Mouse (Mus musculus) intestine, embryonic 15.5 days (tissue): ENCODE results near the gene Pde4d. TPM values are rescaled to one million over a fixed set of nuclear protein-coding genes. Genes with fewer than 3 reads are reported as not detected.

Source experiments
- ATAC-seq: fragments of 200-750 bp; cut with Nextera tagmentation; 2 replicates; pipeline ENCODE4 v1.8.0; 2017; ENCODE audit warnings: moderate TSS enrichment, moderate library complexity
- H3K27ac ChIP-seq: fragments of 300-500 bp; sonication (generic); 2 replicates; pipeline ENCODE4 v1.5.1; 2015; ENCODE audit warnings: mild to moderate bottlenecking, inconsistent platforms
- H3K27me3 ChIP-seq: fragments of 300-500 bp; sonication (generic); replicated peaks from 2 replicates; pipeline ENCODE4 v1.6.1; 2015; ENCODE audit warnings: inconsistent platforms
- H3K36me3 ChIP-seq: fragments of 300-500 bp; sonication (generic); 2 replicates; pipeline ENCODE4 v1.6.1; 2015; ENCODE audit warnings: inconsistent platforms
- H3K4me1 ChIP-seq: fragments of 300-500 bp; sonication (generic); replicated peaks from 2 replicates; pipeline ENCODE4 v1.6.1; 2015; ENCODE audit warnings: inconsistent platforms
- H3K4me2 ChIP-seq: fragments of 300-500 bp; sonication (generic); replicated peaks from 2 replicates; pipeline ENCODE4 v1.6.1; 2015; ENCODE audit warnings: mild to moderate bottlenecking, inconsistent platforms
- H3K4me3 ChIP-seq: fragments of 300-500 bp; sonication (generic); replicated peaks from 2 replicates; pipeline ENCODE4 v1.5.1; 2015; ENCODE audit warnings: inconsistent platforms
- H3K9ac ChIP-seq: fragments of 300-500 bp; sonication (generic); 2 replicates; pipeline ENCODE4 v1.6.1; 2015; ENCODE audit warnings: inconsistent platforms
- H3K9me3 ChIP-seq: fragments of 300-500 bp; sonication (generic); 2 replicates; pipeline ENCODE4 v1.6.1; 2016; ENCODE audit warnings: inconsistent platforms
- WGBS: fragments of 180-500 bp; shearing (Covaris S2); methylation state at CpG from one replicate; pipeline ENCODE4 v1.1.7; 2015; 5-methylcytosine and 5-hydroxymethylcytosine counted together
- polyA plus RNA-seq: library from polyadenylated mRNA; unstranded; fragments of >200 nt; fragmentation: Nextera tagmentation; extraction: Ambion mirVana; gene quantifications from 2 replicates; pipeline ENCODE4 v1.2.1, GENCODE M21; 2015

Pde4d gene
- polyA plus RNA-seq, 1 experiment from 2014 or later, result 18.5 TPM

DNA sequence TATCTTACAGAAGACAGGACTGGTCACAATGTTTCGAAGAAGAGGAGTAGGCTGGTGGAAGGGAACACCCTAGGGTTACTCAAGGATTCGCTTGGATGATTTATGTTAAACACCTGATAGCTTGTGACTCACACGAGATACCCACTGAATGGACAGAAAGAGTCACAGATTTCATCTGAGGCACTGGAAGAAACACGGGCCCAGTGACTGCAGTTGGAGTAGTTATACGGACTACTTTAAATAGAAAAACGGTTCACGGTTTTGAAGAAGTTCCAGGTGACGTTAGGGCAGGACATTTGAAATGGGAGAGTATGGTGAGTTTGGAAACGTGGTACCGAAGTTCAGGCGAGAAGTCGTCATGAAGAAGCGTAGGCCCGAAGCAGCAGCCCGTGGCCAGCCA lies 1475.0 kb downstream of the Pde4d start:
- WGBS, result 91% methylated on average over 15 of the region's 15 CpGs
- 0 out of 2 replicates have a peak, but pooled peaks cover 4% of the 10 kb centered on the region for H3K4me1 ChIP-seq

DNA sequence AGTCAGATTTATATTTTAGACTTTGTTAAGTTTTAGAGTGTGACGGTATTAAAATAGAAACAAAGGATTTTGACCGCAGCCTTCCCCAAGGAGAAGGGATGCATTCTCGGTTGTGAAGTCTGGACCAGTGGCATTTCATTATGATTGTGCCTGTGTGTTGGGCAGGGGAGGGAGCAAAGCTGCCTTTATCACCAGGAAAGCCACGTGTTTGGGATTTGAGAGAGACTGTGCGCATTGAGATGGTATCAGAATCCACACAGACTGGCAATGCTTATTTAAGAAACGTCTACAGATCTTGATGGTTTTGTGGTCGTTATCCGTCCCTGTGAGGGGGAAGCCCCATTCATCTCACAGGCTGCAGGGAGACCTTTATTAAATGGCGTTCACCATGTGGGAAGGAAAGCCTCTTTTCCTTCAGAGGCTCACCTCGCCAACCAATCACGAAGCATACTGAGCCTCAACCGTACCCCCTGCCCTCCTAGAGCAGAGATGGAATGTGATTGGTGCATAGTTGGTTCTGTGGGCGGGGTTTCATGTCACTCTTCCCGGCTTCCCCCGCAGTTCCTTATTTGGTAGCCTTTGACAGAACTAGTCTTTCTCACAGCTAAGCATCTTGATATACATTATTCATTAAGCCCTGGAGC lies 1476.7 kb downstream of the Pde4d start:
- peak; percentile 78 for ATAC-seq
- peak overlapping the region; percentile 33 for H3K4me2 ChIP-seq
- 0 out of 2 replicates have a peak, but pooled peaks cover 4% of the 10 kb centered on the region for H3K4me1 ChIP-seq
- H3K4me3 ChIP-seq, result no peak overlapping the region
- H3K9me3 ChIP-seq, result no peaks in the 10 kb centered on the region
- no peaks in the 10 kb centered on the region for H3K36me3 ChIP-seq
- WGBS, result 30% methylated on average over 15 of the region's 15 CpGs
- H3K9ac ChIP-seq, result no peak overlapping the region
- no peaks in the 10 kb centered on the region for H3K27me3 ChIP-seq
- no peak overlapping the region for H3K27ac ChIP-seq

More for the DNA sequence above, 1475.0 kb downstream of the Pde4d start:
- no peak for ATAC-seq
- Histone ChIP-seq H3K27ac (no peak overlapping the region), H3K9me3 (no peaks in the 10 kb centered on the region), H3K4me2 (no peak overlapping the region), H3K27me3 (no peaks in the 10 kb centered on the region), H3K9ac (no peak overlapping the region), H3K36me3 (no peaks in the 10 kb centered on the region), H3K4me3 (no peak overlapping the region)

DNA sequence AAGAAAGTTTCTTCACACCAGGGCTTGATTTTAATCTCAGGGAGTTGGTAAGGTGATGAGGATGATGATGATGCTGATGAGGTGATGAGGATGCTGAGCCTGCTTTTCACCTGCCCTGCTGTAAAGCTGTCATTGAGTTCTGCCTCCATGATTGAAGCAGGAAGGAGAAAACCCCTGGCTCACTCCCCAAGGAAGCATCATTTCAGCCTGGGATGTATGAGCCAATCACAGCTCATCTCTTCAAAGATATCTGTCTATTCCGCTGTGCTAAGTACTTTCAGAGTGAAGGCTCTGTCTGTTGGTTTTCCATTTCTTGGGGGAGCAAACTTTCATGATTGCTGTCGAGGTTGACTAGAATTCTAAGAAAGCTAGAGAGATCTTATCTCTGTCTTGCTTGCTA lies 1478.0 kb downstream of the Pde4d start:
- H3K27me3 ChIP-seq, result no peaks in the 10 kb centered on the region
- H3K9me3 ChIP-seq, result no peaks in the 10 kb centered on the region
- H3K4me3 ChIP-seq, result no peak overlapping the region
- no peak for ATAC-seq
- H3K9ac ChIP-seq, result no peak overlapping the region
- 73% methylated on average over 2 of the region's 2 CpGs for WGBS
- H3K27ac ChIP-seq, result no peak overlapping the region
- H3K4me2 ChIP-seq, result no peak overlapping the region
- 0 out of 2 replicates have a peak, but pooled peaks cover 4% of the 10 kb centered on the region for H3K4me1 ChIP-seq
- H3K36me3 ChIP-seq, result no peaks in the 10 kb centered on the region

DNA sequence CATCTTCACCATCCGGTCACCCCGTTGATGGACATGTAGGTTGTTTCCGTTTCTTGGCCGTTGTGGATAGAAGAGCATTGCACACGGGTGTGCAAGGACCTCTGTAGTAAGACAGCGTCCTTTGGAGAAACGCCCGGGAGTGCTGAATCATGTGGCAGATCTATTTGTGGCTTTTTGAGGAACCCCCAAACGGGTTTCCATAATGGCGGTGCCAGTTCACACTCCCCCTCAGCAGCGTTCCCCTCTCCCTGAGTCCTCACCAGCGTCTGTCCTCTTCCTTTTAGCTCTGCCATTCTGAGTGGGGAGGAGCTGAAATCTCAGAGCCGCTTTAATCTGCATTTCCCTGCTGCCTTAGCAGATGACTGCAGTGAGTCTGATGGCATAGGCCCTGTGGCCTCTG lies 1482.9 kb downstream of the Pde4d start:
- no peak overlapping the region for H3K4me2 ChIP-seq
- H3K27ac ChIP-seq, result no peak overlapping the region
- no peaks in the 10 kb centered on the region for H3K36me3 ChIP-seq
- H3K9ac ChIP-seq, result no peak overlapping the region
- H3K4me3 ChIP-seq, result no peak overlapping the region
- no peaks in the 10 kb centered on the region for H3K9me3 ChIP-seq
- no peaks in the 10 kb centered on the region for H3K4me1 ChIP-seq
- ATAC-seq, result no peak
- no peaks in the 10 kb centered on the region for H3K27me3 ChIP-seq
- WGBS, result 92% methylated on average over 13 of the region's 13 CpGs

DNA sequence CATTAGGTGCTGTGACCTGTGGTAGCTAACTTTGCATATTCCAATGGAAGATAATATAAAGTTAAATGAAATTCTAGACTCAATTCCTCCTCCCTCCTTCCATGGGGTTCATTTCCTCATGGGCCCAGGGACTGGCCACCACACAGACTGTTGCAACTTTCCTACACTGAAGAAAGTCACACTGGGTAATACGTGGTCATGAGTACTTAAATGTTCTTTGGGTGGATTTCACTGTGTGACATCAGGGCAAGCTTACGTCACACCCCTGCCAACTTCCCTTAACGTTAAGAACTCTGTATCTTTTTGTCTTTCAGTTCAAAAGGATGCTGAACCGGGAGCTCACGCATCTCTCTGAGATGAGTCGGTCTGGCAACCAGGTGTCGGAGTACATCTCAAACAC lies 1483.8 kb downstream of the Pde4d start:
- Histone ChIP-seq H3K4me2 (no peak overlapping the region), H3K9ac (no peak overlapping the region), H3K4me1 (no peaks in the 10 kb centered on the region), H3K9me3 (no peaks in the 10 kb centered on the region), H3K4me3 (no peak overlapping the region), H3K27ac (no peak overlapping the region), H3K36me3 (no peaks in the 10 kb centered on the region), H3K27me3 (no peaks in the 10 kb centered on the region)
- 92% methylated on average over 7 of the region's 7 CpGs for WGBS
- no peak for ATAC-seq

DNA sequence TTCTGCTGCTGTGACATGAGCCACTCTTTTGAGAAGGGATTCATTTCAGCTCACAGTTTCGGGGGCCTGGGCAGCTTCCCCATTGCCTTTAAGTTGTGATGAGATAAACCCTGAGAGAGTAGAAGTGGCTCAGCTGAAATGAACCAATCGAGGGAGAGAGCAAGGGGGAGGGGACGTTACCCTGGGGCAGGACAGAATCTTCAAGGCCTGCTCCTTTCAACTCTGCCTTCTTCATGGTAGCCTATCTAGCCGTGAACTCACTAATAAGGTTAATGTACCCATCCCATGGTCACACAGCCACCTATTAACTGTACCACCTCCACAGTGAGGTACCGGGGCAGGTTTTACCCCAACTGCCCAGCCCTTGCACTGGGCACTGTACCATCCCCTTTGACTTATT lies 1487.1 kb downstream of the Pde4d start:
- no peak overlapping the region for H3K4me2 ChIP-seq
- WGBS, result 92% methylated on average over 5 of the region's 5 CpGs

DNA sequence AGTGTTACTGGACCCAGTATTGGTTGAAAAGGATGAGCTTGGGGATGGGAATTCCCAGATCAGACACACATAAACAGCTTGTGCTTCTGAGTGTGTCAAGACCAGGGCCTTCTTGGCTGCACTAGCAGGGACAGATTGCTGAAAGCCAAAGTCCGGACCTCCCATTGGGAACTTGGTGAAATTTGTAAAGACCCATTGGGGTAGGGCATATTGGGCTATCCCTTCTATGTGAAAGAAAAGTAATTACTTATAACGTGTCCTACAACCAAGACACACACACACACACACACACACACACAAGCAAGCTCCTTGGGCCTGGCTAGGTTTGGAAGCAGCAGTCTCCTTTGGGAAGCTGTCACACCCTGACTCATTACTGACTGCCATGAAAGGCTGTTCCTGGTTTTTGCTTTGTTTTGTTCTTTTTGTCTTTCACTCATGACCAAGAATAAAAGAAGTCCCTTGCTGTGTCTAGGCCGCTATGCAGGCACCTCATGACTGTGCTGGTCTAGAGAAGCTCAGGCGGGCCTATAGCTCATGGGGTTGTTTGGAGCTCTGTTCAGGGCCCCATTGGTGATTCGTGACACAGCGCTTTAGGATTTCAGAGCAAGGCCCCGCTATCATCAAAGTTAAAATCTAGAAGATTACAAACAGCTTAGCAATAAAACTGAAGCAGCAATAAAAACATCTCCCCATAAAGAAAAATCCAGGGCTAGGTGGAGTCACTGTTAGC lies 1495.2 kb downstream of the Pde4d start:
- no peaks in the 10 kb centered on the region for H3K9me3 ChIP-seq
- WGBS, result 79% methylated on average over 7 of the region's 7 CpGs

More for the DNA sequence above, 1487.1 kb downstream of the Pde4d start:
- ATAC-seq, result no peak
- Histone ChIP-seq H3K27me3 (no peaks in the 10 kb centered on the region), H3K9me3 (no peaks in the 10 kb centered on the region), H3K4me1 (no peaks in the 10 kb centered on the region), H3K9ac (no peak overlapping the region), H3K27ac (no peak overlapping the region), H3K4me3 (no peak overlapping the region), H3K36me3 (no peaks in the 10 kb centered on the region)

DNA sequence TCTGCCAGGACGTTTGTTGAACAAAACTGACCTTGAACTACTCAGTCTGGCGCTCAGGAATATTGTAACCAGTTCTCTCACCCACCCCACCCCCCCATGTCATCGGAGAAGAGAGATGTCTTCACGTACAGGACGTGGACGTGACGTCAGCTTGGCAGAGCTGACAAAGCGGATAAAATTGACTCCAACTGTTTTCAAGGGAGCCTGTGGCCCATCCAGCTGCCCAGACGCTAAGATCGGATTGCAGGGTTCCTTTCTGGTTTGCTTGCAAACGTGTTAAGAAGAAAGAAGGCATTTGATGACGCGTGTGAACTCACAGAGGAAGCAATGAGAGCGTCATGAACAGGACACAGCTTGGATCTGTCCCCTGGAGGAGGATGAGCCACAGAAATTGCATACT lies 1501.7 kb downstream of the Pde4d start:
- H3K4me1 ChIP-seq, result no peaks in the 10 kb centered on the region
- 82% methylated on average over 14 of the region's 14 CpGs for WGBS
- ATAC-seq, result no peak
- no peak overlapping the region for H3K4me3 ChIP-seq
- no peaks in the 10 kb centered on the region for H3K27me3 ChIP-seq
- H3K36me3 ChIP-seq, result peaks cover 12% of the 10 kb centered on the region; the same call in 1 of the 2 replicates
- no peaks in the 10 kb centered on the region for H3K9me3 ChIP-seq
- no peak overlapping the region for H3K27ac ChIP-seq
- H3K4me2 ChIP-seq, result no peak overlapping the region
- H3K9ac ChIP-seq, result no peak overlapping the region

More for the DNA sequence above, 1495.2 kb downstream of the Pde4d start:
- no peaks in the 10 kb centered on the region for H3K27me3 ChIP-seq
- no peak overlapping the region for H3K27ac ChIP-seq
- ATAC-seq, result peak; percentile 56
- H3K4me2 ChIP-seq, result no peak overlapping the region
- no peak overlapping the region for H3K9ac ChIP-seq
- no peaks in the 10 kb centered on the region for H3K4me1 ChIP-seq
- no peak overlapping the region for H3K4me3 ChIP-seq
- H3K36me3 ChIP-seq, result peaks cover 6% of the 10 kb centered on the region; the same call in 1 of the 2 replicates

DNA sequence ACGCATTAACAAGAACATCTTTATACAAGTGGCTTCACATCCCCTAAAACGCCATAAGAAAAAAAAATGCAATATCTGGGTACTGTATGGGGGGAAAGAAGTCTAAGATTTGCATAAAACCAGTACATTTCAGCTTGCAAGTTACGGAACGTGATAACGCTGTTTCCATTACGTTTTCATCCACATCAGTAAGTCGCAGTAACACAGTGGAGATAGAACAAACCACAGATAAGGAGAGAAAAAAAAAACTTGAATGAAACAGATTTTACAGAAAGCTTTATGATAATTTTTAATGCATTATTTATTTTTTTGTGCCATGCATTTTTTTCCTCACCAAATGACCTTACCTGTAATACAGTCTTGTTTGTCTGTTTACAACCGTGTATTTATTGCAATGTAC lies 1504.4 kb downstream of the Pde4d start:
- H3K27ac ChIP-seq, result no peak overlapping the region
- WGBS, result 94% methylated on average over 8 of the region's 8 CpGs
- peaks cover 7% of the 10 kb centered on the region; the same call in 1 of the 2 replicates for H3K36me3 ChIP-seq
- no peak overlapping the region for H3K9ac ChIP-seq
- H3K4me3 ChIP-seq, result no peak overlapping the region
- no peak overlapping the region for H3K4me2 ChIP-seq
- no peak for ATAC-seq
- H3K4me1 ChIP-seq, result no peaks in the 10 kb centered on the region
- H3K9me3 ChIP-seq, result no peaks in the 10 kb centered on the region
- no peaks in the 10 kb centered on the region for H3K27me3 ChIP-seq

DNA sequence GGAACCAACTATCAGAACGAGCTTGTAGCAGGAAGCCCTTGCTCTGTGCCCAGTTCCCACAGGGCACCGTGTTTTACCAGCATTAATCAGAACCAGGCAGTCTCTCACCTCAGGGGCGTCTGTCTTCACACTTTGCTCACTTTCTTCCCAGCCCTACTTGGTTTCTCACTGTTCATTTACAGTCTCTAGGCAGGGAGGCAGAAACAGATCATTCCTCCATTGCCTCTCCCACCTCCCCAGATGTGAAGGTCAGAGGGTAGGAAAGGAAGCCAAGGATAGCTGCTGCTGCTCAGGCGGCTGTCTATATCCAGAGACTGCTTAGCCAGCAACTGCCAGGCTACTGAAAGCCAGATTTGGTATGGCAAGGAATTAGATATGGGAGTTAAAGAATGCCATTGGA lies 1508.2 kb downstream of the Pde4d start:
- H3K9me3 ChIP-seq, result no peaks in the 10 kb centered on the region
- ATAC-seq, result no peak
- WGBS, result 56% methylated on average over 4 of the region's 4 CpGs

DNA sequence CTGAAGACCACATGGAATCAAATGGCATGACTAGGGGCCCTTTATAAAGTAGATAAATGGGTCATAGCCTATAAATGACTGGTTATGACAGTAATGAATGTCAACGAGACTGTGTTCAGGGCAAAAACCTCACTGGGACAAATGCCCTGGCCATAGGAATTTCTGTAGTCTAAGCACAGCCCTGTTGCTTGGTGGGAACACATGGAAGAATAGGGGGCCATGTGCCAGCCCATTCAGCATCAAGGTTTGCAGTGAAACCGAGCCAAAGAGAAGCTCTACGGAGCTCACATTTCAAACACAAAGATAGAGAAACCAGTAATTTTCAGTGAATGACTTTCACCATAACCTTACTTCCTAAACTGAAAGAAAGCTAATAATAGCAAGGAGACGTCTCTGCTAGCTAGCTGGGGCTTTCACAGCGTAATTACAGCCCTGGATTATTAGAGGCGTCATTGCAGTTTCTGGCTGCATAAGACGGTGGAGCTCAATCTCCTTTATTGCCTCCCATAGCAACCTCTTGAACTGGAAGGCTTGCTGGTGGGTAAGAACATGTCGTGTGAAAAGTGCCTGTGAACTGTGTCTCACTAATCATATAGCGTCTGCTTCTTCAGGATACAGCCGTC lies 1533.2 kb downstream of the Pde4d start:
- 58% methylated on average over 10 of the region's 10 CpGs for WGBS
- H3K27me3 ChIP-seq, result no peaks in the 10 kb centered on the region
- ATAC-seq, result no peak
- no peak overlapping the region for H3K9ac ChIP-seq
- H3K4me1 ChIP-seq, result no peaks in the 10 kb centered on the region
- no peak overlapping the region for H3K4me2 ChIP-seq
- H3K27ac ChIP-seq, result no peak overlapping the region
- no peaks in the 10 kb centered on the region for H3K36me3 ChIP-seq
- H3K9me3 ChIP-seq, result no peaks in the 10 kb centered on the region
- H3K4me3 ChIP-seq, result no peak overlapping the region

More for the DNA sequence above, 1508.2 kb downstream of the Pde4d start:
- Histone ChIP-seq H3K4me1 (no peaks in the 10 kb centered on the region), H3K4me3 (no peak overlapping the region), H3K27ac (no peak overlapping the region), H3K27me3 (no peaks in the 10 kb centered on the region), H3K36me3 (no peaks in the 10 kb centered on the region), H3K9ac (no peak overlapping the region), H3K4me2 (no peak overlapping the region)

DNA sequence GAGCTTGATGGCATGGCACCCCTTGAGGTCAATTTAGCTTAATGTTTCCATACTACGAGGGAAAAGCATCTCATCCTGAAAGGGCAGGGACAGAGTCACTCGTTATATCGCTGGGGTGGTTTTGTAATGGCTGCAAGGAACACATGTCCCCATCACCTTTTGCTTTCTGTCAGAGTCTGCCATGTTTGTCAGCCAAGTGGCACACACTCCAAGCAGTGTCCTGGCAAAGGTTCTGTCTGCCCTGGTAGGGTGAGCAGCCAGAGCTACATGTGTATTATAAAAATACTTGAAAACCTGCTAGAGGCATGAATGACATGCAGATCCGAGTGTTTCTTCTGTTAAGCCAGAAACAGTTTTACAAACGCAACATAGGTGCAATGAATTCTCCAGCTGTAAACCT lies 1535.7 kb downstream of the Pde4d start:
- no peaks in the 10 kb centered on the region for H3K27me3 ChIP-seq
- no peak overlapping the region for H3K27ac ChIP-seq
- no peak overlapping the region for H3K9ac ChIP-seq
- no peaks in the 10 kb centered on the region for H3K4me1 ChIP-seq
- H3K4me2 ChIP-seq, result no peak overlapping the region
- H3K36me3 ChIP-seq, result no peaks in the 10 kb centered on the region
- ATAC-seq, result no peak
- H3K4me3 ChIP-seq, result no peak overlapping the region
- no peaks in the 10 kb centered on the region for H3K9me3 ChIP-seq
- WGBS, result 83% methylated on average over 5 of the region's 5 CpGs
